Mouse (Mus musculus) midbrain, postnatal 0 days (tissue): ENCODE results near the gene Arhgef39. TPM values are rescaled to one million over a fixed set of nuclear protein-coding genes. Genes with fewer than 3 reads are reported as not detected.

Experiments
- ATAC-seq: fragments of 200-750 bp; cut with Nextera tagmentation; 2 replicates; pipeline ENCODE4 v1.8.0; 2017; ENCODE audit warnings: moderate number of reproducible peaks, mild to moderate bottlenecking, moderate TSS enrichment, moderate library complexity; ENCODE audit not compliant: low FRiP score
- DNase-seq: peaks from one replicate; pipeline ENCODE4 v3.0.0-alpha.2; 2015; ENCODE audit warnings: low spot score
- H3K27ac ChIP-seq: fragments of 300-500 bp; sonication (generic); 2 replicates; pipeline ENCODE4 v1.5.1; 2014; ENCODE audit warnings: low read depth, mild to moderate bottlenecking, low read length, mixed read lengths
- H3K27me3 ChIP-seq: fragments of 300-500 bp; sonication (generic); 2 replicates; pipeline ENCODE4 v1.6.1; 2014; ENCODE audit warnings: low read length, control low read depth, mixed read lengths; ENCODE audit not compliant: insufficient read depth
- H3K36me3 ChIP-seq: fragments of 300-500 bp; sonication (generic); 2 replicates; pipeline ENCODE4 v1.6.1; 2014; ENCODE audit warnings: low read length, control low read depth, mixed read lengths; ENCODE audit not compliant: insufficient read depth
- H3K4me1 ChIP-seq: fragments of 300-500 bp; sonication (generic); 2 replicates; pipeline ENCODE4 v1.6.1; 2014; ENCODE audit warnings: mild to moderate bottlenecking, control low read depth, antibody characterized with exemption, low read length, mixed read lengths; ENCODE audit not compliant: insufficient read depth
- H3K4me2 ChIP-seq: fragments of 300-500 bp; sonication (generic); 2 replicates; pipeline ENCODE4 v1.6.1; 2014; ENCODE audit warnings: low read depth, mild to moderate bottlenecking, low read length, mixed read lengths; ENCODE audit not compliant: poor library complexity, severe bottlenecking
- H3K4me3 ChIP-seq: fragments of 300-500 bp; sonication (generic); 2 replicates; pipeline ENCODE4 v1.5.1; 2014; ENCODE audit warnings: low read depth, mild to moderate bottlenecking, low read length, moderate library complexity
- H3K9ac ChIP-seq: fragments of 300-500 bp; sonication (generic); replicated peaks from 2 replicates; pipeline ENCODE4 v1.6.1; 2014; ENCODE audit warnings: mild to moderate bottlenecking, low read length, moderate library complexity, mixed read lengths; ENCODE audit not compliant: poor library complexity, severe bottlenecking
- H3K9me3 ChIP-seq: fragments of 300-500 bp; sonication (generic); 2 replicates; pipeline ENCODE4 v1.6.1; 2016; ENCODE audit warnings: low read length, control low read depth
- CTCF ChIP-seq: IDR thresholded peaks from 2 replicates; pipeline ENCODE4 v1.5.1; 2016; ENCODE audit warnings: antibody characterized with exemption, mild to moderate bottlenecking
- WGBS: fragments of 180-500 bp; shearing (Covaris S2); extraction: QIAGEN DNeasy Blood & Tissue Kit; methylation state at CpG from one replicate; pipeline ENCODE4 v1.1.7; 2014; 5-methylcytosine and 5-hydroxymethylcytosine counted together
- polyA plus RNA-seq: library from polyadenylated mRNA; unstranded; fragments of >200 nt; fragmentation: Nextera tagmentation; extraction: Ambion mirVana; gene quantifications from 2 replicates; pipeline ENCODE4 v1.2.1, GENCODE M21; 2015
- total RNA-seq: library from RNA; depleted of rRNA; stranded (reverse); fragments of >200 nt; gene quantifications from 2 replicates; pipeline ENCODE4 v1.2.3, GENCODE M21; 2014

Arhgef39 gene
- total and polyA plus RNA-seq, 2 experiments from 2014 or later: 2.3 to 16.1 TPM

- no peak for ATAC-seq
- WGBS: 86% methylated on average over 17 of the region's 19 CpGs
Measured at GRCm38 (mm10) chr4:43511675-43512454, 12.4 kb upstream of the Arhgef39 start.

GRCm38 (mm10) chr4:43509109-43509508 is 9.6 kb upstream of the Arhgef39 start:
- Histone ChIP-seq H3K4me3 (peak overlapping the region; percentile 22; the same call in 1 of the 2 replicates), H3K9ac (no peak overlapping the region), H3K27ac (no peak overlapping the region), H3K4me1 (no peaks in the 10 kb centered on the region; the same call in 1 of the 2 replicates), H3K4me2 (peak overlapping the region; percentile 49; the same call in 1 of the 2 replicates), H3K9me3 (no peaks in the 10 kb centered on the region), H3K27me3 (peaks cover 17% of the 10 kb centered on the region), H3K36me3 (no peaks in the 10 kb centered on the region)
- no peak for TF ChIP-seq CTCF
- ATAC-seq (no peak), DNase-seq (no peak)
- WGBS: 38% methylated on average over 9 of the region's 9 CpGs

More at GRCm38 (mm10) chr4:43511675-43512454, 12.4 kb upstream of the Arhgef39 start:
- DNase-seq: no peak
- H3K4me2 ChIP-seq: no peak overlapping the region
- H3K36me3 ChIP-seq: no peaks in the 10 kb centered on the region
- H3K9ac ChIP-seq: no peak overlapping the region
- H3K4me1 ChIP-seq: no peaks in the 10 kb centered on the region; the same call in 1 of the 2 replicates
- no peak overlapping the region for H3K4me3 ChIP-seq
- TF ChIP-seq CTCF: no peak
- H3K9me3 ChIP-seq: no peaks in the 10 kb centered on the region
- no peak overlapping the region for H3K27ac ChIP-seq
- peaks cover 16% of the 10 kb centered on the region for H3K27me3 ChIP-seq

GRCm38 (mm10) chr4:43508666-43508997 is 9.1 kb upstream of the Arhgef39 start:
- H3K9ac ChIP-seq: no peak overlapping the region
- H3K9me3 ChIP-seq: no peaks in the 10 kb centered on the region
- H3K4me1 ChIP-seq: no peaks in the 10 kb centered on the region; the same call in 1 of the 2 replicates
- peak overlapping the region; percentile 49 for H3K4me2 ChIP-seq
- H3K36me3 ChIP-seq: no peaks in the 10 kb centered on the region
- ATAC-seq (no peak), DNase-seq (no peak)
- H3K27ac ChIP-seq: no peak overlapping the region
- peaks cover 17% of the 10 kb centered on the region for H3K27me3 ChIP-seq
- TF ChIP-seq CTCF: no peak
- WGBS: 10% methylated on average over 13 of the region's 13 CpGs
- peak overlapping the region; percentile 22 for H3K4me3 ChIP-seq

GRCm38 (mm10) chr4:43507938-43508665 is 8.6 kb upstream of the Arhgef39 start:
- no peak for DNase-seq

GRCm38 (mm10) chr4:43506536-43507185 is 7.2 kb upstream of the Arhgef39 start, which contains the start of gene Car9:
Car9 (plus strand) TSS chr4:43506966.
- Histone ChIP-seq H3K4me1 (no peaks in the 10 kb centered on the region; the same call in 1 of the 2 replicates), H3K27me3 (peaks cover 17% of the 10 kb centered on the region), H3K9me3 (no peaks in the 10 kb centered on the region), H3K36me3 (no peaks in the 10 kb centered on the region), H3K4me2 (peak within 1 kb of the TSS; percentile 49; the same call in 1 of the 2 replicates), H3K27ac (no peak within 1 kb of the TSS), H3K9ac (no peak within 1 kb of the TSS), H3K4me3 (no peak within 1 kb of the TSS)
- ATAC-seq (no peak), DNase-seq (no peak)
- no peak for TF ChIP-seq CTCF
- 50% methylated on average over 9 of the region's 9 CpGs for WGBS

More at GRCm38 (mm10) chr4:43507938-43508665, 8.6 kb upstream of the Arhgef39 start:
- ATAC-seq: no peak
- Histone ChIP-seq H3K4me2 (peak overlapping the region; percentile 49), H3K4me3 (peak overlapping the region; percentile 22), H3K4me1 (no peaks in the 10 kb centered on the region; the same call in 1 of the 2 replicates), H3K27ac (no peak overlapping the region), H3K9me3 (no peaks in the 10 kb centered on the region), H3K27me3 (peaks cover 17% of the 10 kb centered on the region), H3K36me3 (no peaks in the 10 kb centered on the region), H3K9ac (no peak overlapping the region)
- WGBS: 16% methylated on average over 22 of the region's 22 CpGs
- no peak for TF ChIP-seq CTCF
